Mouse (Mus musculus) B cell, adult 2 months (primary cell): ENCODE measurements around the gene Pakap.
"Not testable (repeated sequence)": the region's sequence is repeated elsewhere in the genome, so short reads cannot be mapped to it uniquely, and the experiment has no call there.

Source experiments
- DNase-seq, 2 experiments: peaks; one replicate each; pipeline ENCODE4 v3.0.0; 2022

Gene Pakap

GRCm38 (mm10) chr4:57849465-57849864 is 281.5 kb downstream of the Pakap start:
- DNase-seq = no peak

GRCm38 (mm10) chr4:57851731-57852130 is 283.8 kb downstream of the Pakap start:
- DNase-seq = no peak

- DNase-seq = no peak
These were observed 284.6 kb downstream of the Pakap start for GRCm38 (mm10) chr4:57852461-57853040.

GRCm38 (mm10) chr4:57854181-57854580 is 286.2 kb downstream of the Pakap start:
- no peak for DNase-seq

- no peak for DNase-seq
These were observed 287.4 kb downstream of the Pakap start for GRCm38 (mm10) chr4:57855281-57855941.

GRCm38 (mm10) chr4:57856673-57857072 is 288.7 kb downstream of the Pakap start:
- DNase-seq = no peak

GRCm38 (mm10) chr4:57860204-57860611 is 292.2 kb downstream of the Pakap start:
- DNase-seq = no peak

- DNase-seq = no peak
These were observed 293.2 kb downstream of the Pakap start for GRCm38 (mm10) chr4:57861166-57861565.

- no peak for DNase-seq
These were observed 293.9 kb downstream of the Pakap start for GRCm38 (mm10) chr4:57861856-57862255.

- peak; percentile 69 to 72 for DNase-seq
These were observed 294.4 kb downstream of the Pakap start for GRCm38 (mm10) chr4:57862269-57862986.

- no peak for DNase-seq
These were observed 298.1 kb downstream of the Pakap start for GRCm38 (mm10) chr4:57866088-57866487.

GRCm38 (mm10) chr4:57866990-57867389 is 299.0 kb downstream of the Pakap start:
- peak; percentile 45 to 47 for DNase-seq

- peak; percentile 62 to 66 for DNase-seq
These were observed 299.5 kb downstream of the Pakap start for GRCm38 (mm10) chr4:57867454-57867853.

- no peak for DNase-seq
These were observed 311.2 kb downstream of the Pakap start for GRCm38 (mm10) chr4:57879137-57879536.

GRCm38 (mm10) chr4:57879804-57880357 is 311.9 kb downstream of the Pakap start:
- peak; percentile 87 for DNase-seq

- DNase-seq = no peak
These were observed 315.8 kb downstream of the Pakap start for GRCm38 (mm10) chr4:57883520-57884421.

- no peak for DNase-seq
These were observed 316.5 kb downstream of the Pakap start for GRCm38 (mm10) chr4:57884511-57884910.

GRCm38 (mm10) chr4:57885186-57885585 is 317.2 kb downstream of the Pakap start:
- DNase-seq = no peak

GRCm38 (mm10) chr4:57886066-57886887 is 318.3 kb downstream of the Pakap start:
- DNase-seq = peak; percentile 20 to 34

- no peak for DNase-seq
These were observed 318.9 kb downstream of the Pakap start for GRCm38 (mm10) chr4:57886888-57887230.

- DNase-seq = no peak
These were observed 320.3 kb downstream of the Pakap start for GRCm38 (mm10) chr4:57888246-57888645.

- not testable (repeated sequence) for DNase-seq
These were observed 321.0 kb downstream of the Pakap start for GRCm38 (mm10) chr4:57888978-57889377.
